Mouse (Mus musculus) common myeloid progenitor, adult 5-6 weeks (primary cell): ENCODE data around the gene Slc4a2. TPM values are rescaled to one million over a fixed set of nuclear protein-coding genes. Genes with fewer than 3 reads are reported as not detected.
"Not testable (repeated sequence)": the region's sequence is repeated elsewhere in the genome, so short reads cannot be mapped to it uniquely, and the experiment has no call there.

Source experiments
- ATAC-seq: replicated peaks from 2 replicates; pipeline ENCODE4 v1.8.0; 2016; ENCODE audit warnings: low read depth, mild to moderate bottlenecking, moderate TSS enrichment, inconsistent platforms; ENCODE audit not compliant: poor library complexity, severe bottlenecking
- total RNA-seq: library from RNA; stranded (forward); fragments of 200-1000, 187-1606 nt; gene quantifications from 2 replicates; pipeline ENCODE4 v1.2.3, GENCODE M21; 2017

The Slc4a2 gene
- total RNA-seq, 1 experiment from 2014 or later, result 35.9 TPM

- ATAC-seq, result peak; percentile 65
Observed at GRCm38 (mm10) chr5:24393392-24393997, 30.1 kb upstream of the Slc4a2 start, which contains the start of gene Abcb8. Gene Abcb8 (plus strand): TSS chr5:24393663.

DNA sequence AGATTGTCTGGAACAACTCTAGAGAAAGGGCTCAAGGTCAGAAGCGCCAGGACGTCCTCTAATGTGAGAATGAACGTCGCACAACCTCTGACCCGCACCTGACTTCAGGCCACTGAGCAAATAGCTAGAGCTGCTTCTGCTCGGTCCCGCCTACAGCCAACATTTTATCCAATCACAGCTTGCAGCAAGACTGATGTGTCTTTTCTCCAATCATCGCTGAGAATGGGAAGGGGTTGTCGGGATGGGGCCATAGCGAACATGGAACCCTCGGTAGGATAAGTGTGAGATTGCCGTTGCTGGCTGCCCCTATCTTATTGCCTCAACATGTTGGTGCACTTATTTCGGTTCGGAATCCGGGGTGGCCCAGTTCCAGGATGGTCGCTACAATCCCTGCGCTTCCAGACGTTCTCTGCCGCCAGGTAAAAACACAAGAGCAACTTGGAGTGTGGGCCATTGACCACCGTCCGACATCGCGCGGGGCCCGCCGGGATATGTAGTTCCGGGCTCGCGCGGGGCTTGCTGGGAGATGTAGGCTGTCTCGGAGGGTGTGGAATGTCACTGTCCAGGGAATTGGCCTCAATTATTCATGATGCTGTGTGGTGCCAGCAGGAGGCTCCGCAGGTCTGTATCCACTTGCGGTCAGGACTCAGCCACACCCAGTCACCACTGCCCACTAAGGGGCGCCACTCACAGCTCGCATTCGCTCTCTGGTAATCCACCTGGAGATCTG, 29.3 kb upstream of the Slc4a2 start:
- ATAC-seq, result peak; percentile 92

DNA sequence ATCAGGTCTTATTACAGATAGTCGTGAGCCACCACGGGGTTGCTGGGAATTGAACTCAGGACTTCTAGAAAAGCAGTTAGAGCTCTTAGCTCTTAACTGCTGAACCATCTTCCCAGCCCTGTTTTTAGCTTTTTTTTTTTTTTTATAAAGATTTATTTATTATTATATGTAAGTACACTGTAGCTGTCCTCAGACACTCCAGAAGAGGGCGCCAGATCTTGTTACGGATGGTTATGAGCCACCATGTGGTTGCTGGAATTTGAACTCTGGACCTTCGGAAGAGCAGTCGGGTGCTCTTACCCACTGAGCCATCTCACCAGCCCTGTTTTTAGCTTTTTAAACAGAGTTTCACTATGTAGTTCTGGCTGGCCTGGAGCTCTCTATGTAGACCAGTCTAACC, 27.4 kb upstream of the Slc4a2 start:
- not testable (repeated sequence) for ATAC-seq

GRCm38 (mm10) chr5:24399686-24400085, 24.0 kb upstream of the Slc4a2 start:
- ATAC-seq, result no peak

DNA sequence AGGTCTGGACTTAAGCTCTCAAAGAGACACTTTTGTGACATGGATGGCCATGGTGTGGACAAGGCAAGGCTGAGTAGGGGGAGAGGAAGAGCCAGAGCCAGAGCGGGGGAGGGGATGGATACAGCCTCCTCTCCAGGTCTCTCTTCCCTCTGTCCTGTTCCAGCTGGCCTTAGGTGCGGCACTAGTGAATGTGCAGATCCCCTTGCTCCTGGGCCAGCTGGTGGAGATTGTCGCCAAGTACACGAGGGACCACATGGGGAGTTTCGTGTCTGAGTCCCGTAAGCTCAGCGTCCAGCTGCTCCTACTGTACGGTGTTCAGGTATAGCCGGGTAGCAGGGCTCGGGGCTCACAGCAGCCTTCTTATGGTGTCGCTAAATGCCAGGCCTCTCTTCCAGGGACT, 23.3 kb upstream of the Slc4a2 start:
- ATAC-seq, result no peak

DNA sequence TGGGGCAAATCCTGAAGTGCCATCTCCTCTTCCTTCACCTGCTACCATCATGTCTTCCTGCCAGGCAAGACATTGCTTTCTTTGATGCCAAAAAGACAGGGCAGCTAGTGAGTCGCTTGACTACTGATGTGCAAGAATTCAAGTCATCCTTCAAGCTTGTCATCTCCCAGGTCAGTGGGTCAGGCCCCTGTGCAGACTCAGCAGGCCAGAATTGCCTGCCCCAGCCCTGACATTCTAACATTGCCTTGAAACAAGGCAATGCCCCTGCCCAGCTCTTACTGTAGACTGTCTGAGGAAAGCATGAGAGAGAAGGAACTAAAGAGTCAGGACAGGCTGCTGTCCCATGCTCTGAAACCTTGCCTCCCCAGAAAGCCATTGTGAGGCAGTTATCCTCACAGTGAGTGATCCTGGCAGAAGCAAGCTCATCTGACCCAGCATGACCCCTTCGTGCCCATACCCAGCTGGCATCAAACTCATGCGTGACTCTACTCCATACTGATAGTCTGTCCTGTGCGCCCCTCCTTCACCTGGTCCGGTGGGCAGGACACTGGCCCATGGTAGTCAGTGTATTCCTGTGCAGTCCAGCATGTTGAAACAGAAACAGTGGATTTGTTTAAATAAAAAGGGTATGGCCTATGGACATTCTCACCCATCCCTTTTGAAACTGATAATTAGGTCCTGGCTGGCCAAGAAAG, 22.6 kb upstream of the Slc4a2 start:
- ATAC-seq, result no peak

DNA sequence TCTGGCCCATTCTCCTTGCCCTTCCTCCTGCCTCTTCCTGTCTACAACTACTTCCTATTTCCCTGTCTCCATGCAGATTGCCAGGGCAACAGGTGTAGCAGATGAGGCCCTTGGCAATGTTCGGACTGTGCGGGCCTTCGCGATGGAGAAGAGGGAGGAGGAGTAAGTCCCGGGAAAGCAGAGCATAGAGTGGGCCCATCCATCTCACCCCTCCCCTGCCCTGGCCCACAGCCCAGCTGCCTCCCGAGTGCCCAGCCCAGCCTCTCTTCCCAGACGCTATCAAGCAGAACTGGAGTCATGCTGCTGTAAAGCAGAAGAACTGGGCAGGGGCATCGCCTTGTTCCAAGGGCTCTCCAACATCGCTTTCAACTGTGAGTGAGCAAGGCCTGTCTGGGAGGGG, 21.7 kb upstream of the Slc4a2 start:
- no peak for ATAC-seq

DNA sequence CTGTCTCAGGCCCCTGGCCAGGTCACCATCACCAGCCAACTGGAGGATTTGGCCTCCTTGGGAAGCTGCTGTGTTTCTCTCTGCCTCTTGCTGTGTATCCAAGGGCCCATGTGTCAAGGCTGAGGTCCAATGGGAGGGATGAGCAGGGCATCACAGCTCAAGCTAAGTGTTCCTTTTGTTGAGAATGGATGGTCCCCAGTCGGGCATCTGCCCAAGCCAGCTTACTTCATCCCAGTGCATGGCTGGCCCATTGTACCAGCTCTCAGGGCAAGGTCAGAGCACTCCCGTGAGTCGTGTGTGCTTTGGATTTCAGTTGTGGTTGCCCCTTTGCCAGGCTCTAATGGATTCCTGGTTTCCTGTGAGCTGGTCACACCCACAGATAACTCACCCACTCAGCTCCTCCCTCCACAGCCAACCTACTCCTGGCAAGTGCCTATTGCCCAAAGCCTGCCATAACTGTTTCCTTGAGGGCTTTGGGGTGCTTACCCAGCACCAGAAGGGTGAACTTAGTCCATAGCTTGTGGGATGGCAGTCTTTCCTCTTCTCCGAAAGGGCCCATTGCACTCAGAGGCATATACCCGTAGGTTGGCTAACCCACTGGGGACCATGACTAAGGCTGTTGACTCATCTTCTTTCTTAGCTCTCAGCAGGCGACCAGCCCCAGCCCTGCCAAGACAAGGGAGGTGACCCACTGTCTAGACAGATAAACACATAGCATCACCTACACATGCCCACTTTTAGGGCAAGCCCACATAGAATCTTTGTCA, 18.9 kb upstream of the Slc4a2 start:
- peak; percentile 40; the same call in 1 of the 2 replicates for ATAC-seq

DNA sequence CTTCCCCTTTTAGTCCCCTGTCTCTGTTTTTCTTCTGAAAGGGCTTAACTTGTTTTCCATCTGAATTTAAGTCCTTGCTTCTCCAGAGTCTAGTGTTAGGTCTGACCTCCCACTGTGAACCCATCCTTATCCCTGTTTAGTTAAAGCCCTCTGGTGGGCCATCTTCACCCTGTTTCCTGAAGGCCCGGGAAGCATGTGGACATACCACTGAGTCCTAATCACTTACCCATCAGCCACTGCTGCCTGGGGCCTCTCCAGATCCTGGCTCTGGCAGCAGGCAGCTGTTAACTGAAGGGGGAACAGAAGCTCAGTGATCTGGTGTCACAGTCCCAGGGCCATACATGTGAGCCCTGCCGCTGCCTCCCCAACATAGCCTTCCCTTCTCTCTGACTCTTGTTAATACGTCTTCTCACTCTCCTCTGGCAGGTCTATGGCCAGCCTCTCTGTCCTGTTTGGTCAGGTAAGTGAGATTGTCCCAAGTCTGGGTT, 18.2 kb upstream of the Slc4a2 start:
- ATAC-seq, result no peak

DNA sequence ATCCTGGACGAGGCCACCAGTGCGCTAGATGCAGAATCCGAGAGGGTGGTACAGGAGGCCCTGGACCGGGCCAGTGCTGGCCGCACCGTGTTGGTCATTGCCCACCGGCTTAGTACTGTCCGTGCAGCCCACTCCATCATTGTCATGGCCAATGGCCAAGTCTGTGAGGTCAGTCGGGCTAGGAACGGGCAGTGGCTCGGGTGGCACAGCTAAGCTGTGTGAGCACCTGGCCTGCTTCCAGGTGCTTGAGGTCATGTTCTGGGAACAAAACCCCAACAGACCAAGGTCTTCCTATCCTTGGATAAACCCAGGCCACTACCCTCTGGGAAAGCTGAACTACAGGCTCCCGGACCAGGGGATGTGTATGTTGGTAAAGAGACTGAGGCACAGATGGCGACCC, 15.0 kb upstream of the Slc4a2 start:
- ATAC-seq, result no peak

- ATAC-seq, result no peak
Observed at GRCm38 (mm10) chr5:24409466-24409865, 14.2 kb upstream of the Slc4a2 start.

- ATAC-seq, result no peak
Observed at GRCm38 (mm10) chr5:24412063-24412462, 11.6 kb upstream of the Slc4a2 start.

DNA sequence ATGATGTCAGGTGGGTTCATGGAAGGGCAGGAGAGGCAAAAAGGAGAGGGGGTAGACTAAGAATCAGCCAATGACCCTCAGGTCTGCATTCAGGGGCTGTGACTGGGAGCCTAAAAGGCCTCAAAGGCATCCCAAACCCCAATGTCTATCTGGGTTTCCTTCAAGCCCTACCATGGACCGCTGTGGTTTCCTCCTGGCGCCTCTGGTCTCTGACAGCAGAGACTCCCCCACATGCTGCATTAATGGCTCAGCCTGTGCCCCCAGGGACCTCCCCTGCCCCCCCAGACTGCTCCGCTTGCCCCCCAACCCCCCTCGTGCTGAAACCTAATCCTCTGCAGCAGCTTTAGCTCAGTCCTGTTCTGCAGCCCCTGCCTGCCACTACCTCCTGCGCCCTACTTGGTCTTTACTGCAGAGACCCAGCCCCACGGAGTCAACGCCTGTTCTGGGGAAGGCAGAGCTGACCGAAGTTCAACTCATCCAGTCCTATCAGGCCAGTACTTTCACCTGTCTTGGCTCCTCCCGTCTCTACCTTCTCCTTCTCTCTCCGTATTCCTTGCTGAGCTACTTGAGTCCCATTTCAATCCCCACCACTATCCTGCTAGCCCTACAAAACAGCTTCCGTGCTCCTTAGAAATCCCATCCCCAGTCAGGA, 10.5 kb upstream of the Slc4a2 start, which contains the start of gene Asic3:
Asic3 (plus strand) TSS at position 351 of the 652 bp plus-strand sequence.
- peak; percentile 50 for ATAC-seq

DNA sequence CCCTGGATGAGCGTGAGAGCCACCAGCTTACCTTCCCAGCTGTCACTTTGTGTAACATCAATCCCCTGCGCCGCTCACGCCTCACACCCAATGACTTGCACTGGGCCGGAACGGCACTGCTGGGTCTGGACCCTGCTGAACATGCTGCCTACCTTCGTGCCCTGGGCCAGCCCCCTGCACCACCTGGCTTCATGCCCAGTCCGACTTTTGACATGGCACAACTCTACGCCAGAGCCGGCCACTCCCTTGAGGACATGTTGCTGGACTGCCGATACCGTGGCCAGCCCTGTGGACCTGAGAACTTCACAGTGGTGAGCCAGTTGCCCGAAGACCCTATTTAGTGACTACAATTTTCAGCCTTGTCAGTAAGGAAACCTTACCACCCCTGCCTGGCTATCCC, 9.7 kb upstream of the Slc4a2 start:
- no peak for ATAC-seq

DNA sequence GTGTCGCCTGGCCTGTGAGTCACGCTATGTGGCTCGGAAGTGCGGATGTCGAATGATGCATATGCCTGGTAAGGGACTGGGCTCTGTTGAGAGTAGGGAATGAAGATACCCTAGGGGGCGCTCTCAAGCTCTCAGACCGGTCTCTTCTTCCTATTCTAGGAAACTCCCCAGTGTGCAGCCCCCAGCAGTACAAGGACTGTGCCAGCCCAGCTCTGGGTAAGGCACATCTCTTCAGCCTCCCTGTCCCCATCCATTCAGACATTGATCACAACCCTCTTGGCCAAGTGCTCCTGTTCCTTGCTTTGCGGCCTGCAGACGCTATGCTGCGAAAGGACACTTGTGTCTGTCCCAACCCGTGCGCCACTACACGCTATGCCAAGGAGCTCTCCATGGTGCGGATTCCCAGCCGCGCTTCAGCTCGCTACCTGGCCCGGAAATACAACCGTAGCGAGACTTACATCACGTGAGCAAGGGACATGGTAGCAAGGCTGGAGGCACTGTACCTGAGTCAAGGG, 7.4 kb upstream of the Slc4a2 start:
- ATAC-seq, result peak; percentile 76

- no peak for ATAC-seq
Observed at GRCm38 (mm10) chr5:24417587-24417986, 6.0 kb upstream of the Slc4a2 start.

DNA sequence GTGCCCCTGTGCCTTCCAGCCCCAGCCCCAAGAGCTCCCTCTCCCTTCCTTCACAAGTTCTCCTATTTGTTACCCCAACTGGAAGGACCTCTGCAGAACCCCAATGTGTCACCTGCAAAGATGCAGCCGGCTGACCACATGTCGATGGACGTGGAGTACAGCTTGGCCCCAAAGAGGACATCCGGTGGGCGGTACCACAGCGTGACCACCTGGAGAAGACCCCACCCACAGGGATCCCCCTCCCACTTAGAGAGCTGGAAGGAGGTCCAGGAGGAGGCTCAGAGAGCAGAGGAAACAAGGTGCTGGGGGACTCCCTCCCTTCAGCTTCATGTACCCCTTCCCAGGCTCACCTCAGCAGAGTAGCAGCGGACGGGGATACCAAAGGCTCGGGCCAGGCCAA, 3.3 kb upstream of the Slc4a2 start:
- no peak for ATAC-seq

GRCm38 (mm10) chr5:24424004-24424781, 556 bp downstream of the Slc4a2 start:
- ATAC-seq, result no peak
